Mouse (Mus musculus): ENCODE measurements around the gene Trpc2.

Trpc2 gene

GRCm38 (mm10) chr7:102117382-102117781 is 34.5 kb downstream of the Trpc2 start:
- CTCF ChIA-PET: interaction anchor here in 1 of 4 experiments (1.1 kb wide), 1 partner anchor 118 kb away, joined by 3 read pairs; no protein-coding TSS in a partner anchor
- POLR2A ChIA-PET: interaction anchor here in 1 of 4 experiments (0.6 to 1.9 kb wide), 7 partner anchors 11 to 95 kb away, joined by 3 to 10 read pairs (median 4); no protein-coding TSS in a partner anchor

GRCm38 (mm10) chr7:102120326-102120725 is 37.4 kb downstream of the Trpc2 start:
- ChIA-PET POLR2A (interaction anchor here in 2 of 4 experiments (0.7 kb wide), 2 partner anchors 9 to 11 kb away, joined by 3 to 5 read pairs; no protein-coding TSS in a partner anchor), CTCF (no interaction called here)

DNA sequence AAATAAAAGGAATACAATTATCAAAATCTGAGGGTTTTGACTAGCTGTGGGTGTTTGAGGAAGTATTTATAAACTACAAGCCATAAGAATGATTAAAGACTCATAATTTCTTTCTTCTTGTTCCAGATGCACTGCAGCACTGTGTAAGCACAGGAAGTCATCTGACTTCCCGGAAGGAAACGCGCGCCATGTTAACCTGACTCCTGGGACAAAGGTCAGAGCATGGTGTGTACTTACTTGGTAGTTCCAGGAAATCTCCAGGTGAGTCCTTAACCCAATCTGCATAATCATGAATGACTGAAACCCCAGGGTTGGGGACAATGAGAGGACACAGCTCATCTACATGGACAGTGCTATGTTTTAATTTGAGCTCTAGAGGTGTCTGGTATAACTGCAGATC is 49.5 kb downstream of the Trpc2 start:
- ChIA-PET CTCF (interaction anchor here in 1 of 4 experiments (0.5 to 0.7 kb wide), 2 partner anchors 69 to 468 kb away, joined by 3 to 4 read pairs; no protein-coding TSS in a partner anchor), POLR2A (interaction anchor here in 2 of 4 experiments (0.8 to 3.6 kb wide), 14 partner anchors 9 to 78 kb away, joined by 3 to 14 read pairs (median 3); partner anchors contain the start of genes Art1 (in 1 of the 2), Nup98 (in 1 of the 2), Pgap2 (in 1 of the 2) and Rnf121 (in 1 of the 2))

DNA sequence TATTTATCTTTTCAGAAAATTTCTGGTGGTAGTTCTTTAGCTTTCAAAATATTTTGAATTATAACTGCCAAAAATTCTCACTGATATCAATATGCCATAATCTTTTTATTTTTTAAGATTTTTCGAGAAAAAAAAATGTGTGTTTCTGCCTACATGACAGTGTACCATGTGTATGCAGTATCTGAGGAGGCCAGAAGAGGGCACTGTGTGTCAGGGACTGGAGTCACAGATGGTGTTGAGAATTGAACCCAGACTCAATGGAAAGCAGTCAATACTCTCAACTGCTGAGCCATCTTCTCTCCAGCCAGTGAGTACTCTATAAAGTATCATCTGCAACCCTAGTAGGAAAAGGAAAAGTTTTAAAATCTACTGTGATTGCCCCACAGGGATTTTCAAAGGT is 54.5 kb downstream of the Trpc2 start:
- CTCF ChIA-PET: no interaction called here
- POLR2A ChIA-PET: interaction anchor here in 1 of 4 experiments (0.7 to 0.8 kb wide), 2 partner anchors 13 to 35 kb away, joined by 3 read pairs; no protein-coding TSS in a partner anchor

DNA sequence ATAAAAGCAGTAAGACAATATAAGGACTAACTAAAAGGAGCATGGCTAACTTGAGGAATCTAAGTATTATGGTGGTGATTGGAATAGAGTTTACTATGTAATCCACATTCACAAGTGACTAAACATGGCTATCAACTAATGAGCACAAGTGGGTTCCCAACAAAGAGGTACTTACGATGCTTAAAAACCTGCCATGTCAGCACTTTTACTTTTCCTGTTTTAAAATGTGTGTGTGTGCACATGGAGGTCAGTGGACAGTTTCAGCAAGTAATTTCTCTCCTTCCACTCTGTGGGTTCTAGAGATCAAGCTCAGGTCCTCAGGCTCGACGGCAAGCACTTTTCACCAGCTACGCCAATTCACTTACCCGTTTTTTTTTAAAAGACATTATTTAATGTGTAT is 55.0 kb downstream of the Trpc2 start:
- ChIA-PET POLR2A (interaction anchor here in 2 of 4 experiments (0.6 to 1.2 kb wide), 3 partner anchors 25 to 72 kb away, joined by 3 read pairs; partner anchors contain the start of genes Nup98 (in 1 of the 2) and Pgap2 (in 1 of the 2)), CTCF (no interaction called here)
